Mouse (Mus musculus) olfactory bulb, adult 2 months (tissue): Measurements from ENCODE around the gene Prnd.

Experiments used
- CTCF ChIP-seq: fragments of 200-500 bp; IDR thresholded peaks from 2 replicates; pipeline ENCODE4 v1.5.1; 2012; ENCODE audit warnings: low read depth, mild to moderate bottlenecking, low read length, moderate library complexity; ENCODE audit not compliant: insufficient read depth
- POLR2A ChIP-seq: fragments of 200-500 bp; IDR thresholded peaks from 2 replicates; pipeline ENCODE4 v1.6.1; 2012; ENCODE audit warnings: mild to moderate bottlenecking, low read depth, low read length, moderate library complexity; ENCODE audit not compliant: insufficient read depth

DNA sequence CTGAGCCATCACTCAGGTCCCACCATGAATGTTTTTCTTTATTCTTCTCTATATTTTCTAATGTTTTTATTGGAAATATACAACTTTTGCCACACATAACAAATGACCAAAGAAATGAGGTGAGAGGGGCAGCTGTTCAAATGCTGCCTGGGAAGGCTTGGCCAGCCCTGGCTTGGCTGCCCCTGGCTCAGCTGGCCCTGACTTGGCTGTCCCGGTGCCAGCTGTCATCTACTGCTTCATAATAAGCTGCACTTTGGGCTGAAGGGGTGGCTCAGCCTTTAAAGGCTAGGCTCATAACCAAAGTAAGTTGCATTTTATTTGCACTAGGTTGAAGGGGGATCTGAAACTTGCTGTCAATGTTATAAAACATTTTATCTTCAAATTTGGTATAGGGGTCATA is 43.8 kb upstream of the Prnd start:
- TF ChIP-seq CTCF = no peak
- TF ChIP-seq POLR2A = no peak
